Comparison of ENCODE assay signal across 9 mouse cellular contexts in the genomic region with DNA sequence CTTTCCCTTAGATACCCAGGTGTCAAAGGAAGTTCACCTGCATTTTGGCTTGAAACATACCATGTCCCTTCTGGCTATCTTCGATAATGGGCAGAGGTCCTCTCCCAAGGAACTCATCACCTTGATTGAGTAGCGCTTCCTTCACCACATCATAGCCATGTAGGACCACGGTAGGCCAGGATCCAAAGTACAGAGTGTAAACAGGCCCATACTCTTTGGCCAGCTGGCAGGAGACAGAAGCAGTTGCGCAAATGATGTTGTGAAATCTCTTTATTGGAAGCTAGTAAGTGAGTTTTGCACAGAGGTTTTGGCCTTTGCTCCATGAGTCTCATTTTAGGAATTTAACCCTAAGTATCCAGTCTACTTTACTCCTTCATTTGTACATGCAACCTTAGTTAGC. TPM values are rescaled to one million over a fixed set of nuclear protein-coding genes. Genes with fewer than 3 reads are reported as not detected.
DNase-seq lines count a peak whose midpoint lies in the region; ATAC-seq and TF ChIP-seq lines count a peak whose summit lies in the region.
"Had no signal": no experiment of that assay in that cellular context is flagged by ENCODE, and none has a peak within 500 bp of the region (broad histone marks: within the 10 kb centered on the region; RNA-seq: fewer than 3 reads in every experiment).

No protein-coding gene starts in this region.

- H3K79me2 ChIP-seq in liver, adult 2 months (ENCODE audit: control insufficient read depth, insufficient read depth, low read length), result peaks cover 12% of the 10 kb centered on the region; the same call in 1 of the 2 replicates

- no peak overlapping the region for H3K4me2 ChIP-seq in heart, postnatal 0 days (ENCODE audit: low read depth, low read length)
- no peak overlapping the region for H3K4me2 ChIP-seq in liver, postnatal 0 days (ENCODE audit: low read depth, low read length)
- no peak overlapping the region for H3K4me2 ChIP-seq in midbrain, embryonic 15.5 days
- H3K4me2 ChIP-seq in hindbrain, postnatal 0 days (ENCODE audit: low read depth, low read length), result no peak overlapping the region

- no peak overlapping the region for H3K4me3 ChIP-seq in liver, adult 2 months (ENCODE audit: insufficient read depth, low read depth, low read length)
- H3K4me3 ChIP-seq in heart, postnatal 0 days (ENCODE audit: low read depth, low read length), result no peak overlapping the region
- no peak overlapping the region for H3K4me3 ChIP-seq in liver, postnatal 0 days (ENCODE audit: low read depth, low read length)
- H3K4me3 ChIP-seq in midbrain, embryonic 15.5 days, result no peak overlapping the region
- no peak overlapping the region for H3K4me3 ChIP-seq in hindbrain, postnatal 0 days (ENCODE audit: low read length)

- H3K27me3 ChIP-seq in liver, adult 2 months (ENCODE audit: control insufficient read depth, insufficient read depth, low read length), result no peaks in the 10 kb centered on the region
- no peaks in the 10 kb centered on the region for H3K27me3 ChIP-seq in heart, postnatal 0 days (ENCODE audit: control insufficient read depth, insufficient read depth, low read length)
- H3K27me3 ChIP-seq in liver, postnatal 0 days (ENCODE audit: insufficient read depth, low read length), result no peaks in the 10 kb centered on the region
- H3K27me3 ChIP-seq in midbrain, embryonic 15.5 days (replicated peaks), result no peaks in the 10 kb centered on the region
- H3K27me3 ChIP-seq in hindbrain, postnatal 0 days (ENCODE audit: insufficient read depth, low read length), result no peaks in the 10 kb centered on the region

- H3K9ac ChIP-seq in liver, adult 2 months (ENCODE audit: low read depth, low read length), result no peak overlapping the region
- no peak overlapping the region for H3K9ac ChIP-seq in heart, postnatal 0 days (replicated peaks; ENCODE audit: low read depth, low read length)
- no peak overlapping the region for H3K9ac ChIP-seq in liver, postnatal 0 days (replicated peaks)
- H3K9ac ChIP-seq in midbrain, embryonic 15.5 days, result no peak overlapping the region
- H3K9ac ChIP-seq in hindbrain, postnatal 0 days (replicated peaks; ENCODE audit: low read length), result no peak overlapping the region

- no peak for TF ChIP-seq EP300 in heart, postnatal 0 days (IDR thresholded peaks at IDR 0.05; ENCODE audit: low read depth)
- peak; percentile 89 for TF ChIP-seq EP300 in liver, postnatal 0 days (IDR thresholded peaks at IDR 0.05; ENCODE audit: low read depth)

- 0 out of 2 replicates have a peak, but pooled peaks cover 5% of the 10 kb centered on the region for H3K9me3 ChIP-seq in heart, postnatal 0 days (replicated peaks; ENCODE audit: control insufficient read depth, low read length)
- no peaks in the 10 kb centered on the region for H3K9me3 ChIP-seq in liver, postnatal 0 days (ENCODE audit: low read length)
- no peaks in the 10 kb centered on the region for H3K9me3 ChIP-seq in midbrain, embryonic 15.5 days
- no peaks in the 10 kb centered on the region for H3K9me3 ChIP-seq in hindbrain, postnatal 0 days (ENCODE audit: low read length)

- peaks cover 26% of the 10 kb centered on the region for H3K4me1 ChIP-seq in liver, adult 2 months (ENCODE audit: control insufficient read depth, insufficient read depth, low read length)
- no peaks in the 10 kb centered on the region for H3K4me1 ChIP-seq in heart, postnatal 0 days (ENCODE audit: control insufficient read depth, insufficient read depth)
- no peaks in the 10 kb centered on the region; the same call in 1 of the 2 replicates for H3K4me1 ChIP-seq in liver, postnatal 0 days (ENCODE audit: insufficient read depth)
- H3K4me1 ChIP-seq in midbrain, embryonic 15.5 days, result no peaks in the 10 kb centered on the region
- H3K4me1 ChIP-seq in hindbrain, postnatal 0 days (ENCODE audit: insufficient read depth, low read length), result no peaks in the 10 kb centered on the region

- no peak for TF ChIP-seq POLR2A in liver, adult 2 months (IDR thresholded peaks at IDR 0.05; ENCODE audit: extremely low read depth, insufficient read depth, low read length)

- H3K27ac ChIP-seq in liver, adult 2 months (replicated peaks; ENCODE audit: insufficient read depth, low read depth, low read length), result peak overlapping the region; percentile 63
- no peak overlapping the region for H3K27ac ChIP-seq in heart, postnatal 0 days (ENCODE audit: low read depth)
- peak overlapping the region; percentile 44; the same call in 1 of the 2 replicates for H3K27ac ChIP-seq in liver, postnatal 0 days (ENCODE audit: low read depth)
- H3K27ac ChIP-seq in midbrain, embryonic 15.5 days, result no peak overlapping the region
- no peak overlapping the region for H3K27ac ChIP-seq in hindbrain, postnatal 0 days

- no peak for ATAC-seq in heart, postnatal 0 days (ENCODE audit: insufficient read depth, low read depth)
- ATAC-seq in liver, postnatal 0 days, result peak; percentile 96
- ATAC-seq in midbrain, embryonic 15.5 days (replicated peaks), result no peak
- ATAC-seq in hindbrain, postnatal 0 days, result no peak

- peak; percentile 99 for DNase-seq in liver, adult 2 months (ENCODE audit: extremely low read depth, low read depth, low spot score)
- no peak for DNase-seq in liver
- peak; percentile 6 for DNase-seq in heart, postnatal 0 days (ENCODE audit: low spot score)
- peak; percentile 55 for DNase-seq in liver, postnatal 0 days
- DNase-seq in urinary bladder, postnatal 36 days (ENCODE audit: low spot score in 2 of 2), result peak; percentile 60 to 76
- DNase-seq in hindbrain, postnatal 0 days (ENCODE audit: low spot score), result no peak
- DNase-seq in layer of hippocampus, adult 9-10 months (ENCODE audit: low spot score), result no peak

- TF ChIP-seq CTCF in liver, adult 2 months (IDR thresholded peaks at IDR 0.05; ENCODE audit: low read depth, low read length), result no peak
- no peak for TF ChIP-seq CTCF in heart, postnatal 0 days (IDR thresholded peaks at IDR 0.05; ENCODE audit: low read depth)
- TF ChIP-seq CTCF in liver, postnatal 0 days (IDR thresholded peaks at IDR 0.05; ENCODE audit: low read depth), result no peak
- no peak for TF ChIP-seq CTCF in hindbrain, postnatal 0 days (IDR thresholded peaks at IDR 0.05; ENCODE audit: low read depth)

- peaks cover 8% of the 10 kb centered on the region; the same call in 1 of the 2 replicates for H3K36me3 ChIP-seq in liver, adult 2 months (ENCODE audit: control insufficient read depth, insufficient read depth, low read length)
- no peaks in the 10 kb centered on the region for H3K36me3 ChIP-seq in heart, postnatal 0 days (replicated peaks; ENCODE audit: control insufficient read depth, insufficient read depth, low read length)
- no peaks in the 10 kb centered on the region for H3K36me3 ChIP-seq in liver, postnatal 0 days (replicated peaks; ENCODE audit: insufficient read depth, low read length)
- H3K36me3 ChIP-seq in midbrain, embryonic 15.5 days (replicated peaks), result no peaks in the 10 kb centered on the region
- H3K36me3 ChIP-seq in hindbrain, postnatal 0 days (ENCODE audit: insufficient read depth, low read length), result no peaks in the 10 kb centered on the region

- 15% methylated on average over 4 of the region's 4 CpGs for WGBS in liver, adult 2 months
- WGBS in heart, postnatal 0 days, result 75% methylated on average over 4 of the region's 4 CpGs
- 53% methylated on average over 4 of the region's 4 CpGs for WGBS in liver, postnatal 0 days (ENCODE audit: insufficient replicate concordance)
- WGBS in midbrain, embryonic 15.5 days, result 96% methylated on average over 4 of the region's 4 CpGs
- WGBS in hindbrain, postnatal 0 days, result 92% methylated on average over 4 of the region's 4 CpGs

RNA-seq across cellular contexts. Expression of a gene that starts 7.5 kb away (rescaled TPM):
- total RNA-seq in liver, adult 2 months (2014; rRNA removed), result 233 and 351 TPM in 2 replicates
- polyA plus RNA-seq in liver, adult 2 months (2012; rRNA removed), result 200 and 262 TPM in 2 replicates
- not detected in 2 replicates for total RNA-seq in heart, postnatal 0 days (2014; rRNA removed; ENCODE audit: low replicate concordance)
- not detected in 2 replicates for polyA plus RNA-seq in heart, postnatal 0 days (2015; fragmentation: Nextera tagmentation; extraction: Ambion mirVana)
- 75.8 and 85.1 TPM in 2 replicates for polyA plus RNA-seq in liver, postnatal 0 days (2015; fragmentation: Nextera tagmentation; extraction: Ambion mirVana)
- not detected in 2 replicates for polyA plus RNA-seq in midbrain, embryonic 15.5 days (2015; fragmentation: Nextera tagmentation; extraction: Ambion mirVana)
- not detected in 2 replicates for total RNA-seq in hindbrain, postnatal 0 days (2014; rRNA removed)
- not detected in 2 replicates for polyA plus RNA-seq in hindbrain, postnatal 0 days (2015; fragmentation: Nextera tagmentation; extraction: Ambion mirVana)

RNA-seq across cellular contexts. Expression of a gene that starts 35.1 kb away (rescaled TPM):
- 215 and 272 TPM in 2 replicates for total RNA-seq in liver, adult 2 months (2014; rRNA removed)
- polyA plus RNA-seq in liver, adult 2 months (2012; rRNA removed), result 336 and 360 TPM in 2 replicates
- total RNA-seq in heart, postnatal 0 days (2014; rRNA removed; ENCODE audit: low replicate concordance), result not detected in 2 replicates
- polyA plus RNA-seq in heart, postnatal 0 days (2015; fragmentation: Nextera tagmentation; extraction: Ambion mirVana), result 0.12 and 0.15 TPM in 2 replicates
- 110 and 118 TPM in 2 replicates for polyA plus RNA-seq in liver, postnatal 0 days (2015; fragmentation: Nextera tagmentation; extraction: Ambion mirVana)
- 0.26 and 0.41 TPM in 2 replicates for polyA plus RNA-seq in midbrain, embryonic 15.5 days (2015; fragmentation: Nextera tagmentation; extraction: Ambion mirVana)
- 0.43 and 0.84 TPM in 2 replicates for total RNA-seq in hindbrain, postnatal 0 days (2014; rRNA removed)
- polyA plus RNA-seq in hindbrain, postnatal 0 days (2015; fragmentation: Nextera tagmentation; extraction: Ambion mirVana), result 0.43 and 0.58 TPM in 2 replicates
- polyA plus RNA-seq: limb, embryonic 11.5 days had no signal

RNA-seq across cellular contexts. Expression of a gene that starts 48.1 kb away (rescaled TPM):
- total RNA-seq in liver, adult 2 months (2014; rRNA removed), result 27.8 and 44.2 TPM in 2 replicates
- 14.2 and 19.0 TPM in 2 replicates for polyA plus RNA-seq in liver, adult 2 months (2012; rRNA removed)
- total RNA-seq in heart, postnatal 0 days (2014; rRNA removed; ENCODE audit: low replicate concordance), result 2.4 and 3.4 TPM in 2 replicates
- polyA plus RNA-seq in heart, postnatal 0 days (2015; fragmentation: Nextera tagmentation; extraction: Ambion mirVana), result 6.1 and 7.0 TPM in 2 replicates
- polyA plus RNA-seq in liver, postnatal 0 days (2015; fragmentation: Nextera tagmentation; extraction: Ambion mirVana), result 13.8 and 14.1 TPM in 2 replicates
- polyA plus RNA-seq in midbrain, embryonic 15.5 days (2015; fragmentation: Nextera tagmentation; extraction: Ambion mirVana), result 22.6 and 23.3 TPM in 2 replicates
- total RNA-seq in hindbrain, postnatal 0 days (2014; rRNA removed), result 6.4 and 7.9 TPM in 2 replicates
- 13.8 and 14.4 TPM in 2 replicates for polyA plus RNA-seq in hindbrain, postnatal 0 days (2015; fragmentation: Nextera tagmentation; extraction: Ambion mirVana)

Comparison
In these comparisons a context has a peak if more than half of its experiments do, and no peak if none do; other contexts are left out.
1. DNase-seq: peak in liver, adult 2 months (single experiment), heart, postnatal 0 days (single experiment), liver, postnatal 0 days (single experiment) and urinary bladder, postnatal 36 days (2 of 2); none in liver (single experiment), hindbrain, postnatal 0 days (single experiment) and layer of hippocampus, adult 9-10 months (single experiment).
2. H3K27ac ChIP-seq: peak in liver, adult 2 months (single experiment) and liver, postnatal 0 days (single experiment); none in heart, postnatal 0 days (single experiment), midbrain, embryonic 15.5 days (single experiment) and hindbrain, postnatal 0 days (single experiment).
3. RNA of a gene that starts 7.5 kb away (polyA plus RNA-seq): 200 to 262 TPM in liver, adult 2 months and 75.8 to 85.1 TPM in liver, postnatal 0 days; not detected in hindbrain, postnatal 0 days, not detected in midbrain, embryonic 15.5 days and not detected in heart, postnatal 0 days; every median in the first group is over 10 times any median in the second.
4. RNA of a gene that starts 35.1 kb away (polyA plus RNA-seq): 336 to 360 TPM in liver, adult 2 months and 110 to 118 TPM in liver, postnatal 0 days; 0.43 to 0.58 TPM in hindbrain, postnatal 0 days, 0.26 to 0.41 TPM in midbrain, embryonic 15.5 days and 0.12 to 0.15 TPM in heart, postnatal 0 days; every median in the first group is over 10 times any median in the second.